Mouse (Mus musculus): Measurements from ENCODE around the gene Dact3. TPM values are rescaled to one million over a fixed set of nuclear protein-coding genes. Genes with fewer than 3 reads are reported as not detected.

The Dact3 gene
- polyA plus RNA-seq, 1 experiment: 5.3 TPM

DNA sequence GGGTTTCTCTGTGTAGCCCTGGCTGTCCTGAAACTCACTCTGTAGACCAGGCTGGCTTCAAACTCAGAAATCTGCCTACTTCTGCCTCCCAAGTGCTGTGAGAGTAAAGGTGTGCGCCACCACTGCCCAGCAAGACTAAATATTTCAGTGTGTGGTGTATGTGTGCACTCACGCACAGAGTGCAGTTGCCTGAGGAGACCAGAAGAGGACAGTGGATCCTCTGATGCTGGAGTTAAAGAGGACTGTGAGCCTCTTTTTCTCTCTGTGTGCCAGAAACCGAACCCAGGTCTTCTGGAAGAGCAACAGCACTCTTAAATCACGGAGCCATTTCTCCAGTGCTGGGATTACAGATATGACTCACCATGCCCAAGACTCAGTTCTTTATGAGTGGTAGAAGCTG is 1.7 kb upstream of the Dact3 start:
- H3K36me3 ChIP-seq (ENCODE audit: control insufficient read depth, insufficient read depth): no peaks in the 10 kb centered on the region
- no peak for TF ChIP-seq CEBPB (IDR thresholded peaks at IDR 0.05; ENCODE audit: low read depth)
- TF ChIP-seq FOSL1 (IDR thresholded peaks at IDR 0.05; ENCODE audit: insufficient read depth, low read length, poor library complexity, severe bottlenecking): no peak
- TF ChIP-seq MYOG (IDR thresholded peaks at IDR 0.05; ENCODE audit: control insufficient read depth, extremely low read depth, insufficient read length): no peak
- H3K27me3 ChIP-seq (ENCODE audit: control insufficient read depth, insufficient read depth, insufficient read length): no peaks in the 10 kb centered on the region
- H3K79me3 ChIP-seq (ENCODE audit: low read depth): no peaks in the 10 kb centered on the region
- no peak overlapping the region for H3K4me3 ChIP-seq (ENCODE audit: insufficient read depth, poor library complexity, severe bottlenecking)
- H3ac ChIP-seq (ENCODE audit: control insufficient read depth, insufficient read length, low read depth): no peak overlapping the region
- no peaks in the 10 kb centered on the region for H3K79me2 ChIP-seq (ENCODE audit: control insufficient read depth, insufficient read depth)

DNA sequence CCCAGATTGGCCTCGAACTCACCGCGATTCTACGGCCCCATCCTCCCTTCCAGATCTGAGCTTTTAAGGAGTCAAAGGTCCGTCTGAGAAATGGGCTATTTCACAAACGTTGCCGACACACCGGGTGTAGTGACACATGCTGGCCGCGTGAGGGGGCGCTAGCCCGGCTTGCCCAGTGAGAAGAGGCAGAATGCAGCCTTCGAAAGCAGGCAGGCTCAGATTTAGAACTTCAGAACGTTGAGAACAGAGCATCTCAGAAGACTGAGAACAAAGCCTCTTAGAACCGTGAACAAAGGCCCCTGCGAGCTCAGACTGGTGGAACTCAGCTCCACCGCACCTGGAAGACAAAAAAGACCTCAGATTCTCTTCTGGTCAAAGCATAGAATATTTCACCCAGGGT is 927 bp upstream of the Dact3 start:
- H3K36me3 ChIP-seq (ENCODE audit: control insufficient read depth, insufficient read depth): no peaks in the 10 kb centered on the region
- TF ChIP-seq CEBPB (IDR thresholded peaks at IDR 0.05; ENCODE audit: low read depth) (no peak), USF1 (IDR thresholded peaks at IDR 0.05; ENCODE audit: low read depth) (no peak), CTCF (IDR thresholded peaks at IDR 0.05; ENCODE audit: control insufficient read depth, insufficient read depth, insufficient read length) (peak; percentile 91), MAX (IDR thresholded peaks at IDR 0.05) (no peak)
- H3K4me3 ChIP-seq (ENCODE audit: insufficient read depth, poor library complexity, severe bottlenecking): no peak overlapping the region
- no peaks in the 10 kb centered on the region for H3K27me3 ChIP-seq (ENCODE audit: control insufficient read depth, insufficient read depth, insufficient read length)
- no peaks in the 10 kb centered on the region for H3K79me3 ChIP-seq (ENCODE audit: low read depth)
- peak overlapping the region; percentile 19 for H3ac ChIP-seq (ENCODE audit: control insufficient read depth, insufficient read length, low read depth)
- H3K79me2 ChIP-seq (ENCODE audit: control insufficient read depth, insufficient read depth): no peaks in the 10 kb centered on the region

GRCm38 (mm10) chr7:16874756-16875309 is 284 bp upstream of the Dact3 start:
- TF ChIP-seq CEBPB (IDR thresholded peaks at IDR 0.05; ENCODE audit: low read depth) (no peak), MYOG (IDR thresholded peaks at IDR 0.05; ENCODE audit: control insufficient read depth, extremely low read depth, insufficient read length) (no peak), USF1 (IDR thresholded peaks at IDR 0.05; ENCODE audit: low read depth) (peak; percentile 82), FOSL1 (IDR thresholded peaks at IDR 0.05; ENCODE audit: insufficient read depth, low read length, poor library complexity, severe bottlenecking) (no peak), CTCF (IDR thresholded peaks at IDR 0.05; ENCODE audit: control insufficient read depth, insufficient read depth, insufficient read length) (no peak), MAX (IDR thresholded peaks at IDR 0.05) (no peak), MYOD1 (IDR thresholded peaks at IDR 0.05; ENCODE audit: control insufficient read depth, insufficient read length, low read depth) (peak; percentile 16)
- H3K27me3 ChIP-seq (ENCODE audit: control insufficient read depth, insufficient read depth, insufficient read length): no peaks in the 10 kb centered on the region
- peak overlapping the region; percentile 29 for H3K4me3 ChIP-seq (ENCODE audit: insufficient read depth, poor library complexity, severe bottlenecking)
- no peaks in the 10 kb centered on the region for H3K79me2 ChIP-seq (ENCODE audit: control insufficient read depth, insufficient read depth)
- H3K79me3 ChIP-seq (ENCODE audit: low read depth): no peaks in the 10 kb centered on the region
- no peak overlapping the region for H3ac ChIP-seq (ENCODE audit: control insufficient read depth, insufficient read length, low read depth)
- no peaks in the 10 kb centered on the region for H3K36me3 ChIP-seq (ENCODE audit: control insufficient read depth, insufficient read depth)

DNA sequence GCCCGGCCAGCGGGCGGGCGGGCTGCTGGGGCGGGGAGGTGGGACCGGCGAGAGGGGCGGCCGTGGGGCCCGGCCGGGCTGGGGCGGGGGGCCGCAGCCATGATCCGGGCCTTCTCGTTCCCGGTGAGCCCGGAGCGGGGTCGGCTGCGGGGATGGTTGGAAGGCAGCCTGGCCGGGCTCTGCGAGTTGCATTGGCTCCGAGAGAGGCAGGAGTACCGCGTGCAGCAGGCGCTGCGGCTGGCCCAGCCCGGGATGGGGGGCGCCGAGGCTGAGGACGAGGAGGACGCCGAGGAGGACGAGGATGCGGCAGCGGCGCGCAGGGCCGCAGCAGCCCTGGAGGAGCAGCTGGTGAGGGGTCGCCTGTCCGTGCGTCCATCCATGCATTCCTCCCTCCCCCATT is 209 bp downstream of the Dact3 start:
- no peak for TF ChIP-seq CTCF (IDR thresholded peaks at IDR 0.05; ENCODE audit: control insufficient read depth, insufficient read depth, insufficient read length)
- no peak for TF ChIP-seq USF1 (IDR thresholded peaks at IDR 0.05; ENCODE audit: low read depth)
- no peak for TF ChIP-seq MAX (IDR thresholded peaks at IDR 0.05)
- TF ChIP-seq MYOD1 (IDR thresholded peaks at IDR 0.05; ENCODE audit: control insufficient read depth, insufficient read length, low read depth): no peak
- no peak for TF ChIP-seq MYOG (IDR thresholded peaks at IDR 0.05; ENCODE audit: control insufficient read depth, extremely low read depth, insufficient read length)
- TF ChIP-seq FOSL1 (IDR thresholded peaks at IDR 0.05; ENCODE audit: insufficient read depth, low read length, poor library complexity, severe bottlenecking): no peak
- Histone ChIP-seq H3K79me2 (ENCODE audit: control insufficient read depth, insufficient read depth) (no peaks in the 10 kb centered on the region), H3ac (ENCODE audit: control insufficient read depth, insufficient read length, low read depth) (peak overlapping the region; percentile 76), H3K36me3 (ENCODE audit: control insufficient read depth, insufficient read depth) (no peaks in the 10 kb centered on the region), H3K4me3 (ENCODE audit: insufficient read depth, poor library complexity, severe bottlenecking) (peak overlapping the region; percentile 29), H3K79me3 (ENCODE audit: low read depth) (no peaks in the 10 kb centered on the region), H3K27me3 (ENCODE audit: control insufficient read depth, insufficient read depth, insufficient read length) (no peaks in the 10 kb centered on the region)

- Histone ChIP-seq H3K4me3 (ENCODE audit: insufficient read depth, poor library complexity, severe bottlenecking) (no peak overlapping the region), H3K36me3 (ENCODE audit: control insufficient read depth, insufficient read depth) (no peaks in the 10 kb centered on the region), H3K27me3 (ENCODE audit: control insufficient read depth, insufficient read depth, insufficient read length) (no peaks in the 10 kb centered on the region), H3K79me2 (ENCODE audit: control insufficient read depth, insufficient read depth) (no peaks in the 10 kb centered on the region), H3K79me3 (ENCODE audit: low read depth) (no peaks in the 10 kb centered on the region), H3ac (ENCODE audit: control insufficient read depth, insufficient read length, low read depth) (no peak overlapping the region)
- TF ChIP-seq MYOG (IDR thresholded peaks at IDR 0.05; ENCODE audit: control insufficient read depth, extremely low read depth, insufficient read length): no peak
- TF ChIP-seq CEBPB (IDR thresholded peaks at IDR 0.05; ENCODE audit: low read depth): no peak
- no peak for TF ChIP-seq CTCF (IDR thresholded peaks at IDR 0.05; ENCODE audit: control insufficient read depth, insufficient read depth, insufficient read length)
- TF ChIP-seq FOSL1 (IDR thresholded peaks at IDR 0.05; ENCODE audit: insufficient read depth, low read length, poor library complexity, severe bottlenecking): no peak
- TF ChIP-seq MAX (IDR thresholded peaks at IDR 0.05): no peak
- no peak for TF ChIP-seq MYOD1 (IDR thresholded peaks at IDR 0.05; ENCODE audit: control insufficient read depth, insufficient read length, low read depth)
- no peak for TF ChIP-seq USF1 (IDR thresholded peaks at IDR 0.05; ENCODE audit: low read depth)
These were observed 889 bp downstream of the Dact3 start for GRCm38 (mm10) chr7:16876006-16876405.

- no peaks in the 10 kb centered on the region for H3K79me3 ChIP-seq (ENCODE audit: low read depth)
- no peaks in the 10 kb centered on the region for H3K36me3 ChIP-seq (ENCODE audit: control insufficient read depth, insufficient read depth)
- no peak overlapping the region for H3K4me3 ChIP-seq (ENCODE audit: insufficient read depth, poor library complexity, severe bottlenecking)
- H3K79me2 ChIP-seq (ENCODE audit: control insufficient read depth, insufficient read depth): no peaks in the 10 kb centered on the region
- no peaks in the 10 kb centered on the region for H3K27me3 ChIP-seq (ENCODE audit: control insufficient read depth, insufficient read depth, insufficient read length)
- H3ac ChIP-seq (ENCODE audit: control insufficient read depth, insufficient read length, low read depth): no peak overlapping the region
- TF ChIP-seq USF1 (IDR thresholded peaks at IDR 0.05; ENCODE audit: low read depth) (no peak), CEBPB (IDR thresholded peaks at IDR 0.05; ENCODE audit: low read depth) (no peak)
These were observed 1.5 kb downstream of the Dact3 start for GRCm38 (mm10) chr7:16876608-16877007.

Data from C2C12 (cell line).